Mouse (Mus musculus) c-Kit-negative CD71-positive TER-119-positive erythroid progenitor cells, embryonic 14.5 days (primary cell): ENCODE data around the gene Natd1.
A peak's percentile ranks its signal among the peaks of the same experiment; 100 is the strongest.
"Not testable (repeated sequence)": the region's sequence is repeated elsewhere in the genome, so short reads cannot be mapped to it uniquely, and the experiment has no call there.

ENCODE experiments used
- DNase-seq: peaks from one replicate; pipeline ENCODE4 v3.0.0-alpha.2; 2013; ENCODE audit warnings: low read depth, low spot score

Gene Natd1

GRCm38 (mm10) chr11:60890286-60890685 lies 24.3 kb downstream of the Natd1 start:
- DNase-seq = no peak

- no peak for DNase-seq
These were observed 24.7 kb downstream of the Natd1 start for GRCm38 (mm10) chr11:60889861-60890260.

- not testable (repeated sequence) for DNase-seq
These were observed 27.6 kb downstream of the Natd1 start for GRCm38 (mm10) chr11:60886986-60887385.

GRCm38 (mm10) chr11:60882386-60882785 lies 32.2 kb downstream of the Natd1 start:
- DNase-seq = no peak

- no peak for DNase-seq
These were observed 34.0 kb downstream of the Natd1 start for GRCm38 (mm10) chr11:60880559-60880958.

- peak; percentile 59 for DNase-seq
These were observed 35.1 kb downstream of the Natd1 start for GRCm38 (mm10) chr11:60879423-60879822.

GRCm38 (mm10) chr11:60878675-60879294 lies 35.8 kb downstream of the Natd1 start, which contains the start of gene Tmem11:
Gene Tmem11 (minus strand): TSS chr11:60879272.
- DNase-seq = peak; percentile 84

GRCm38 (mm10) chr11:60878056-60878612 lies 36.4 kb downstream of the Natd1 start:
- DNase-seq = peak; percentile 31

- DNase-seq = no peak
These were observed 41.4 kb downstream of the Natd1 start for GRCm38 (mm10) chr11:60873101-60873500.

GRCm38 (mm10) chr11:60871409-60871808 lies 43.1 kb downstream of the Natd1 start:
- DNase-seq = no peak

GRCm38 (mm10) chr11:60869471-60869870 lies 45.1 kb downstream of the Natd1 start:
- DNase-seq = not testable (repeated sequence)

GRCm38 (mm10) chr11:60867904-60868303 lies 46.6 kb downstream of the Natd1 start:
- DNase-seq = no peak

GRCm38 (mm10) chr11:60867456-60867855 lies 47.1 kb downstream of the Natd1 start:
- DNase-seq = no peak

- no peak for DNase-seq
These were observed 48.5 kb downstream of the Natd1 start for GRCm38 (mm10) chr11:60866021-60866420.

- DNase-seq = no peak
These were observed 49.6 kb downstream of the Natd1 start for GRCm38 (mm10) chr11:60864916-60865315.

- no peak for DNase-seq
These were observed 50.4 kb downstream of the Natd1 start for GRCm38 (mm10) chr11:60864166-60864565.

GRCm38 (mm10) chr11:60863196-60863595 lies 51.4 kb downstream of the Natd1 start:
- DNase-seq = no peak

- no peak for DNase-seq
These were observed 52.6 kb downstream of the Natd1 start for GRCm38 (mm10) chr11:60861993-60862392.

- DNase-seq = no peak
These were observed 58.0 kb downstream of the Natd1 start for GRCm38 (mm10) chr11:60856587-60856986.
